Mouse (Mus musculus) megakaryocyte, adult 5-6 weeks (primary cell): ENCODE data around the gene Rabif. TPM values are rescaled to one million over a fixed set of nuclear protein-coding genes. Genes with fewer than 3 reads are reported as not detected.
A peak's percentile ranks its signal among the peaks of the same experiment; 100 is the strongest.

ENCODE experiments used
- ATAC-seq: 2 replicates; pipeline ENCODE4 v1.8.0; 2016; ENCODE audit warnings: mild to moderate bottlenecking, inconsistent platforms; ENCODE audit not compliant: poor library complexity, severe bottlenecking
- total RNA-seq, 2 experiments: library from RNA; stranded (forward) in 1 of 2; stranded (reverse) in 1 of 2; fragments of 153-499, 151-499 nt in 1 of 2; fragments of 221-1000, 200-1000 nt in 1 of 2; gene quantifications; 2 replicates each; pipeline versions ENCODE4 v1.2.3 to v1.2.4; 2015 to 2017

Rabif gene
- total RNA-seq, 2 experiments from 2014 or later = 16.1 to 24.1 TPM

- ATAC-seq = no peak; the same call in 1 of the 2 replicates
Measured at GRCm38 (mm10) chr1:134549632-134550132, 55.2 kb downstream of the Rabif start, which contains the start of gene Mgat4e. Mgat4e (minus strand) TSS chr1:134549682.

- ATAC-seq = no peak
Measured at GRCm38 (mm10) chr1:134551869-134552268, 57.4 kb downstream of the Rabif start.

- no peak for ATAC-seq
Measured at GRCm38 (mm10) chr1:134552396-134552795, 57.9 kb downstream of the Rabif start.

GRCm38 (mm10) chr1:134555240-134555870 is 60.9 kb downstream of the Rabif start:
- ATAC-seq = no peak

- peak; percentile 8; the same call in 1 of the 2 replicates for ATAC-seq
Measured at GRCm38 (mm10) chr1:134555871-134556670, 61.6 kb downstream of the Rabif start.

GRCm38 (mm10) chr1:134556671-134557218 is 62.3 kb downstream of the Rabif start:
- peak; percentile 89 for ATAC-seq

Other genes starting within 250 kb of the Rabif start
- not detected in 2 replicates for gene Myog, start 204.7 kb upstream of the Rabif start, total RNA-seq (2015)
- gene Myog, start 204.7 kb upstream of the Rabif start, total RNA-seq (2017) = not detected in 2 replicates
- gene Ppfia4, start 161.7 kb upstream of the Rabif start, total RNA-seq (2015) = 43.1 and 50.5 TPM in 2 replicates
- gene Ppfia4, start 161.7 kb upstream of the Rabif start, total RNA-seq (2017) = 47.0 and 55.6 TPM in 2 replicates
- 33.5 and 39.2 TPM in 2 replicates for gene Tmem183a, start 132.7 kb upstream of the Rabif start, total RNA-seq (2015)
- gene Tmem183a, start 132.7 kb upstream of the Rabif start, total RNA-seq (2017) = 50.4 and 55.3 TPM in 2 replicates
- not detected in 2 replicates for gene 4933406M09Rik, start 108.7 kb upstream of the Rabif start, total RNA-seq (2015)
- gene 4933406M09Rik, start 108.7 kb upstream of the Rabif start, total RNA-seq (2017) = not detected in 2 replicates
- 54.5 and 69.7 TPM in 2 replicates for gene Cyb5r1, start 89.1 kb upstream of the Rabif start, total RNA-seq (2015)
- 43.8 and 46.8 TPM in 2 replicates for gene Cyb5r1, start 89.1 kb upstream of the Rabif start, total RNA-seq (2017)
- gene Adipor1, start 79.3 kb upstream of the Rabif start, total RNA-seq (2015) = 118 and 120 TPM in 2 replicates
- 73.8 and 83.6 TPM in 2 replicates for gene Adipor1, start 79.3 kb upstream of the Rabif start, total RNA-seq (2017)
- 10.0 and 10.2 TPM in 2 replicates for gene Klhl12, start 39.1 kb upstream of the Rabif start, total RNA-seq (2015)
- gene Klhl12, start 39.1 kb upstream of the Rabif start, total RNA-seq (2017) = 11.2 and 12.8 TPM in 2 replicates
- gene Mgat4e, start 55.0 kb downstream of the Rabif start, total RNA-seq (2015) = not detected in 2 replicates
- gene Mgat4e, start 55.0 kb downstream of the Rabif start, total RNA-seq (2017) = not detected in 2 replicates
- gene Kdm5b, start 65.5 kb downstream of the Rabif start, total RNA-seq (2015) = 7.1 and 9.5 TPM in 2 replicates
- gene Kdm5b, start 65.5 kb downstream of the Rabif start, total RNA-seq (2017) = 7.1 and 10.2 TPM in 2 replicates
- not detected in 2 replicates for gene Syt2, start 152.0 kb downstream of the Rabif start, total RNA-seq (2015)
- gene Syt2, start 152.0 kb downstream of the Rabif start, total RNA-seq (2017) = not detected in 2 replicates